Mouse (Mus musculus): Measurements from ENCODE around the gene Tns1. TPM values are rescaled to one million over a fixed set of nuclear protein-coding genes. Genes with fewer than 3 reads are reported as not detected.

Tns1 gene
- total RNA-seq, 2 experiments from 2014 or later: 389 to 450 TPM

- DNase-seq (ENCODE audit: low spot score in 2 of 2): no peak
Observed at GRCm38 (mm10) chr1:73996650-73997049, 127.6 kb downstream of the Tns1 start.

GRCm38 (mm10) chr1:73996209-73996608, 128.0 kb downstream of the Tns1 start:
- peak; percentile 71 to 74 for DNase-seq (ENCODE audit: low spot score in 2 of 2)

GRCm38 (mm10) chr1:73995063-73995810, 129.0 kb downstream of the Tns1 start:
- DNase-seq (ENCODE audit: low spot score in 2 of 2): no peak

GRCm38 (mm10) chr1:73993901-73994426, 130.3 kb downstream of the Tns1 start:
- no peak for DNase-seq (ENCODE audit: low spot score in 2 of 2)

- no peak for DNase-seq (ENCODE audit: low spot score in 2 of 2)
Observed at GRCm38 (mm10) chr1:73993279-73993678, 131.0 kb downstream of the Tns1 start.

GRCm38 (mm10) chr1:73992201-73992938, 131.9 kb downstream of the Tns1 start:
- DNase-seq (ENCODE audit: low spot score in 2 of 2): peak in 1 of 2 experiments; percentile 3

- no peak for DNase-seq (ENCODE audit: low spot score in 2 of 2)
Observed at GRCm38 (mm10) chr1:73991226-73991625, 133.0 kb downstream of the Tns1 start.

- DNase-seq (ENCODE audit: low spot score in 2 of 2): no peak
Observed at GRCm38 (mm10) chr1:73990024-73990423, 134.2 kb downstream of the Tns1 start.

GRCm38 (mm10) chr1:73987705-73988201, 136.5 kb downstream of the Tns1 start:
- DNase-seq (ENCODE audit: low spot score in 2 of 2): no peak

GRCm38 (mm10) chr1:73986268-73987045, 137.8 kb downstream of the Tns1 start:
- DNase-seq (ENCODE audit: low spot score in 2 of 2): no peak

- DNase-seq (ENCODE audit: low spot score in 2 of 2): no peak
Observed at GRCm38 (mm10) chr1:73985611-73986010, 138.6 kb downstream of the Tns1 start.

- no peak for DNase-seq (ENCODE audit: low spot score in 2 of 2)
Observed at GRCm38 (mm10) chr1:73979214-73979613, 145.0 kb downstream of the Tns1 start.

GRCm38 (mm10) chr1:73978576-73978975, 145.7 kb downstream of the Tns1 start:
- no peak for DNase-seq (ENCODE audit: low spot score in 2 of 2)

- DNase-seq (ENCODE audit: low spot score in 2 of 2): no peak
Observed at GRCm38 (mm10) chr1:73973992-73974391, 150.3 kb downstream of the Tns1 start.

GRCm38 (mm10) chr1:73972726-73973125, 151.5 kb downstream of the Tns1 start:
- DNase-seq (ENCODE audit: low spot score in 2 of 2): no peak

GRCm38 (mm10) chr1:73970161-73970730, 154.0 kb downstream of the Tns1 start:
- no peak for DNase-seq (ENCODE audit: low spot score in 2 of 2)

GRCm38 (mm10) chr1:73968712-73969511, 155.3 kb downstream of the Tns1 start:
- no peak for DNase-seq (ENCODE audit: low spot score in 2 of 2)

- no peak for DNase-seq (ENCODE audit: low spot score in 2 of 2)
Observed at GRCm38 (mm10) chr1:73966411-73967238, 157.6 kb downstream of the Tns1 start.

GRCm38 (mm10) chr1:73964151-73964743, 160.0 kb downstream of the Tns1 start:
- DNase-seq (ENCODE audit: low spot score in 2 of 2): no peak

All from adrenal gland, adult 18-20 months (tissue).